Mouse (Mus musculus): Measurements from ENCODE around the gene Adam10.
A peak's percentile ranks its signal among the peaks of the same experiment; 100 is the strongest.

The Adam10 gene

DNA sequence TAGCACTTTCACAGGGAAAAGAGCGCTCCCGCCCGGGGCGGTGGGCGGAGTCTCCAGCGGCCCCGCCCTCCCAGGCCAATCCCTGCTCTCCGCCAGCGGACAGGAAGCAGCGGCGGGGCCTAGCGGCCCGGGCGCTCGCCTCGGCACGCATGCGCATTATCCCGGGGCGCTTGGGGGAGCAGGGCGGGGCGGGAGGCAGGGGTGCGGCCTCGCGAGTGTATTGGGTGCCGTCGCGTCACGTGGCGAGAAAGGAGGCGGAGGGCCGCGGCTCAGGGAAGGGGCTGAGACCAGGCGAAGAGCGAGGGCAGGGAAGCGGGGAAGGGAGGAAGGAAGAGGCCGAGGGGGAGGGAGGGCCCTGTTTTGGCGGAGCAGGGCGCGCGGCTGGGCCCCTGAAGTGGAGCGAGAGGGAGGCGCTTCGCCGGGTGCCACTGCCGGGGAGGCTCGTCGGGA is at the start of gene Adam10:
Gene Adam10 (plus strand): TSS at position 316 of the 450 bp plus-strand sequence.
- DNase-seq (ENCODE audit: low spot score in 2 of 2): peak; percentile 99

DNA sequence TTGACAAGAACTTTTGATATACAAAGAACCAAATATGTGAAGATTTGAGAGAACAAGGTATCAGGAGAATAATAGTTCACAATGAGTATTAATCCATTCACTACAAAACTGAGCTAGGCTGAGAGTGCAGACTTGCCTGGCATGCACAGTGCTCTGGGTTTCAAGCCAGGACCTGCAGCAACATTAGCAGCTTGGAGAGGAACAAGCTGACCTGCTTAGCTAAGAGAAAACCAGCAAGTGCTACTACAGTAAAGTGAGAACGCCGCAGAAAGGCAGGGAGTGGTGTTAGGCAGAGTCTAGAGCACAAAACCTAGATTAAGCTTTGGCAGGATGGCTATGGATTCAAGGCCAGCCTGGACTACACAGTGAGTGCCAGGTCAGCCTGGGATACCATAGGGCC is 49.1 kb upstream of the Adam10 start:
- no peak for DNase-seq (ENCODE audit: low spot score in 2 of 2)

DNA sequence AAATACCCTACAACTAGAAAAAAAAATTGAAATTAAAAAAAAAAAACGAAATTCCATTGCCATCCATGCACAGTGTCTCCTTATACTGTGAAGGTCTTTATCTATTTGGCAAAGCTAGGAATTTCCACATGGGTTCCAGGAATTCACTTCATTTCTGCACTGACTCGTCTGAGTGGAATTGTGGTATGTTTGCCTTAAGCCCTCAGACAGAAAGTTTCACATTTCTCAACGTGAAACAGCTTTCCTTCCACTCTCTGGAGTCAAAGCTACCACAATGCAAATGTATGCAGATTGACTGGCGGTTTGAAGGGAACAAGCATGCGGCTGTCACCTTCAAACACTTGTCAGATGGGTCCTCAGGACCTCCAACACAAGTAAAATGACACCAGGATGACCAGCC is 47.1 kb upstream of the Adam10 start:
- no peak for DNase-seq (ENCODE audit: low spot score in 2 of 2)

DNA sequence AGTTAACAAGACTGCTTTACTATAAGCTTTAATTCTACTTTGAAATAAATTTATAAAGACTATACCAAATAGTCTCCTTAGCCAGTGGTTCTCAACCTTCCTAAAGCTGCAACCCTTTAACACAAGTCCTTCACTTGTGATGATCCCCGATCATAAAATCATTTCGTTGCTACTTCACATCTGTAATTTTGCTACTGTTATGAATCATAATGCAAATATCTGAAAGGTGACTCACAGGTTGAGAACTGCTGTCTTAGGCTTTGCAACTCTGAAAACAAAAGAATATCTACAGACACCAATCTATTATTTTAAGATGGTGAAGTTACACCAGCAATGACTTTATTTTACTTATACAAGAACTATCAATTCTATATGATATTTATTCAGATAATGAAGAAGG is 42.0 kb upstream of the Adam10 start:
- DNase-seq (ENCODE audit: low spot score in 2 of 2): no peak

DNA sequence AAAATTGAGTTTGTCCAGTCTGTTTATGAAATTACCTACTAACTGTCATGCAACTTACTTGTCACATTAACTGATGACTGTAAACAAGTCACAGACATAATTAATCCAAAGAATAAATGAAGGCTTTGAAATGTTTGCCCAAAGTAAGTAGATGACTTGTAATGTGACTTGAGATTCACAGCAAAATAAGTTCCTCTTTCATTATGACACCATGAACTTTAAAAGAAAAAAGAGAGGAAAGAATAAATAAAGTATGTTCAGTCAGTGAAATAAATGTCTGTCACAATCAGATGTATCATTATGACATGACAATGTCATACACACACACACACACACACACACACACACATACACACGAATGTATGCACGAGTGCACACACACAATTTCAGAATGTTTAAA is 28.5 kb upstream of the Adam10 start:
- DNase-seq (ENCODE audit: low spot score in 2 of 2): no peak

DNA sequence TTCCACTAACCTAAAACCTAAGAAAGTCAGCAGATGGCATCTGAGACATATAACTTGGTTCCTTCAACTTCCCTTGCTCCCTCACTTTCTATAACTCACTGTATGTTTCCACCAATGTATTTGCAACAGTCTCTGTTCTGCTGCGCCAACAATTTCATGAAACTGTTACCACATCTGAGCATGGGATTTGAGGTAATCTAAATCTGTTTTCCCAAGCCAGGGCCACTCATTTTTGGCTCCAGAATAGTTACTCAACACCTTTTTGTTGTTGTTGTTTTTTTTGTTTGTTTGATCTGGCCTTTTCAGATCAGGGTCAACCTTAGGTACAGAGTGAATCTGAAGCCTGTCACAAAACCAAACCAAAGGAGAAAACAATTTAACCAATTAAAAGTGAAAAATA is 27.8 kb upstream of the Adam10 start:
- no peak for DNase-seq (ENCODE audit: low spot score in 2 of 2)

DNA sequence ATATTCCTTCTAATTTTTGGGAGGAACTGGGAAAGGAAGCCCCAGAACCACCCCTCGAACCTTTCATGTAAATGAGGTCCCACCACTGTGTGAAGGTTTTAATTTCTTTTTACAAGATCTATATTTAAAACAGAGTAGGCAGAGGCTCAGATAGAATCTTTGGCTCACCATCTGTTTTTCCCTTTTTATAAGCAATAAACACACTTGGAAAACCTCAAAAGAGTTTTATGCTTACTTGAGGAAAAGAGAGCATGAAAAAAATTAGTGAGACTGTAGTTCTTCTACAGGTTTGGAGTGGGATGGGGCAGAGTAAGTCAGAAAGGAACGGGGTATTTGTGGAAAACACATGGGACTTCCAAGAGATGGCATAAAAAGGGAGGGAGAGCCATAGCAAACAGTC is 26.6 kb upstream of the Adam10 start:
- no peak for DNase-seq (ENCODE audit: low spot score in 2 of 2)

DNA sequence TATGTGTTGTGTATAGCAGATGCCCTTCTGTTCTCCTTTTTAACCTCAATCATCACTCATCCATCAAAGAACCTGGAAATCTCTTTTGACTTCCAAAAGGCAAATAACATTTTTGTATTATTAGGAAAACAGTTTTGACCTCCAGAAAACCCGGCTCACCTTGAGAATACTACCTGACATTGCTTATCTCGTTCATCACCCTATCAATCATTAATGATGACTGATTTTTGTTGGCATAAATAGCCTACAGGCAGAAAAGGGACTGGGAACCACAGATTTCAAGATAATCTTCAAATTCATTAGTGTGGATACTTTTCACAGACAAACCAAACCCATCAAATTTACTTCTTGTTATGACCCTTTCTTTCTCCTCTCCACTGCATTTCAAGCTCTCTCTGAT is 24.9 kb upstream of the Adam10 start:
- no peak for DNase-seq (ENCODE audit: low spot score in 2 of 2)

DNA sequence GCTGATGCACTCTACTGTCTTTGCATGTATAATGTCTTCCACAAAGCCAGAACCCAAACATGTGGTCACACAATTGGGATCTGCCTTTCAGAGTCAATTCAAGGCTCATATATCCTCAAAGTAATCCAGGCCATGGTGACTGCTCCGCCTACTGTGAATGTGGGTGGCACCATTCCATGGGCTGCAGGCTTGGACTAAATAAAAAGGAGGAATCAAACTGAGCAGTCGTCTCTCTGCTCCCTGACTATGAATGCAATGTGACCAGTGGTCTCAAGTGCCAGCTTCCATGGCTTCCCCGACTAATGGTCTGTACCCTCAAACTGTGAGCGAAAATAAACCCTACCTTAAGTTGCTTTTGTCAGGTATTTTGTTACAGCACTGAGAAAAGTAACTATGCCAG is 24.3 kb upstream of the Adam10 start:
- no peak for DNase-seq (ENCODE audit: low spot score in 2 of 2)

DNA sequence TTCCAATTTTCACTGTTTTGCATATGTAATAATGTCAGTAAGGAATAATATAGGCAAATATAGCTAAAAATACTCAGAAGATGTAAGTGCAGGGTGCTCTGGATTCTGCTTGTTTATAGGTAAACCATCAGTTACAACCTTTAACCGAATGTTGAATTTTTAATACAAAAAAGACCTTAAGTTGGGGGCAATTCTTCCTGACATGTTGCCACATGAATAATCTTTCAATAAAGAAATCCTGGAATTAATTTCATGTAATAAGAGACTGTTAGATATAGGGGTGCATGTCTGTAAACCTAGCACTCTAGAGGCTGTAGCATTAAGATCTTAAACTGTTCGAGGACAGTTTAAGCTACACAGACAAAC is 23.1 kb upstream of the Adam10 start:
- no peak for DNase-seq (ENCODE audit: low spot score in 2 of 2)

DNA sequence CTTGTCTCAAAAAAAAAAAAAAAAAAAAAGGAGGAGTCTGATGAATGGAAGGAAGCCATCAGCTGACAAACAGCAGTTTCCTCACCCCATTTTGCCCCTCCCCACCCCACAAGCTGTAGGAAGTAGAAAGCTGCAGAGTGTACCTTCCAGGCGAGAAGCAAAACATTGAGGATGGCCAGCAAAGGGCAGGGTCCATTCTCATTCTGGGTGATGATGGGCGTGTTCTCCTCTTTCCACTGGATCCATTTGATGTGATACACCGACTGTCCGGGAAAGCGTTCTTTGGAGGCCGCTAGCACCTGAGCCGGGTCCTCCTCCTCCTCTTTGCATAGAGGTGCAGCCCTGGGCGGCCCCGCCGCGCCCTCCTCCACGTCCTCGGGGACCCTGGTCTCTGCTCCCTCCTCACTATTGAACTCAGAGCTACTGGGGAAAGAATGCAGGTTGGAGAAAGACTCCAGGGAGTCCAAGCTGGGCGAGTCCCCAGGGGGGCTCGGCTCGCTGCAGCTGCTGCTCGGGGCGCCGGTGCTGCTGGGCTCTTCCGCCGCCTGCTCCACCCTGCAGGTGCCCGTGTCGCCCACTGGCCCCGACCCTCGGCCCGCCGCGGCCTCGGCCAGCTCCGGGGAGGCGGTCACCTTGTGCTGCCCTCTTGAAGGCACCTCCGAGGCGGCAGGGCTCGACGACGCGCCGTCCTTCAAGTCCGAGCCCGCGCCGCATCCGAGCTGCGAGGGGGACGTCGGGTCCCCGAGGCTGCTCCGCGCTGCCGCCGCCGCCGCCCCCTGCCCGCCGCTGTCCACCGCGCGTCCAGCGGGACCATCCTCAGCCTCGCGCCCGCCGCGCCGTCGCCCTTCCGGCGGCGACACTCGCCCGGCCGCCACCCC is 22.4 kb upstream of the Adam10 start, which contains the start of gene Gm10642:
Gene Gm10642 (plus strand): TSS at position 122 of the 878 bp plus-strand sequence.
- DNase-seq (ENCODE audit: low spot score in 2 of 2): peak; percentile 64 to 68

DNA sequence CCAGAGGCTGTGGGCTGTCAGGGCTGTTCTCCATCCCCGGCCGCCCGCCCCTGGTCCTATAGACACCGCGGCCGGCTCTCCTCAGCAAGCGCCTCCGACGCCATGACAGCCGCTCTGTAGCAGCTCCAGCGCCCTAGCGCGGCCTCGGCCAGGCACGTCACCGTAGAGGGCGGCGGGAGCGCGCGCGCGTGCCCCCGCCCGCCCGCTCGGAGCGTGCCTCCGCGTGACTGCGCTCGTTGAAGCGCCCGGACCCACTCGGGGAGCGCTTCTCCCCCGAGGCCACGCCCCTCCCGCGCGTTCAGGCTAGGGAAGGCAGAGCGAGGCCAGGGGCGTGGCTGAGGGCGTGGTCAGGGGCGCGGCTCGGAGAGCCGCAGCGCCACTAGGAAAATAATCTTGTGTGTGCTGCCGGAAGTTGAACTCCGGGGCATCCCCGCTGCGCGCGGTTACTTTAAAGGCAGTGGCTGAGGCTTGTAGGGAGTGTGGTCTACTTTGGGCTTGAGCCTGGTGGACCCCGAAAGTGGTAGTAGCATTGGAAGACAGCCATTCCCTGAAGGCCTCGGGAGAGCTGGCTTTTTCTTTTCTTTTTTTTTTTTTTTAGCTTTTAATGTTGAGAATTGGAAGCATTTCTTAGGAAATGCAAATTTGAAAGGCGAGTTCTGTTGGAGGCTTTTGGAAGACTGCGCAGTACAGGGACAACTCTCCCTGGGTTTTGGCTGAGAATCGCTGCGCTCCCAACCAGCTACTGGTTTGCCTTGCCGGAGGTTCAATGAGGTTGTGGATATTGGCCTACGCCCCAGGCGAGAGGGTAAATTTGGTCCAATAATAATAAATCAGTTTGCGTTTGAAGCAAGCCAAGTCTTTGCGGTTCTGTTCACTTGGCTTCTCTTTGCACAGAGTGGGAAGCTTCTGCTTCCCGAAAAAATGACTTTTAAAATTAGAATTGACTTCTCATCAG is 21.5 kb upstream of the Adam10 start, which contains the start of gene Mindy2:
Gene Mindy2 (minus strand): TSS at position 162 of the 955 bp plus-strand sequence.
- peak; percentile 98 to 100 for DNase-seq (ENCODE audit: low spot score in 2 of 2)

DNA sequence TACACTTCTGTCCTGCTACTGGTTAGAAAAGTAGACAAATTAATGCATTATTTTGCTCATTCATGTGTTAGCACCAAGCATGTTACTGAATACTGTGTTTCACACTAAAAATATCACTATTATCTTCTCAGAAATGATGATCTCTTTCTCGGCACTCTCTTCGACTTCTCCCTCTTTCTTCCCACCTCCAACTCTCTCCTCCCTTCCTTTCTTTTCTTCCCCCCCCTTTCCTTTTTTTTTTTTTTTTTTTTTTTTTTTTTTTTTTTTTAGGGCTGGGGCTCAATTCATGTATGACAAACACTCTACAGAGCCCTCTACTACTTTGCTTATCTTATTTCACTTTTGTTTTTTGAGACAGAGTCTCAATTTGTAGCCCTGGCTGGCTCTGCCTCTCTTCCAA is 20.5 kb upstream of the Adam10 start:
- no peak for DNase-seq (ENCODE audit: low spot score in 2 of 2)

DNA sequence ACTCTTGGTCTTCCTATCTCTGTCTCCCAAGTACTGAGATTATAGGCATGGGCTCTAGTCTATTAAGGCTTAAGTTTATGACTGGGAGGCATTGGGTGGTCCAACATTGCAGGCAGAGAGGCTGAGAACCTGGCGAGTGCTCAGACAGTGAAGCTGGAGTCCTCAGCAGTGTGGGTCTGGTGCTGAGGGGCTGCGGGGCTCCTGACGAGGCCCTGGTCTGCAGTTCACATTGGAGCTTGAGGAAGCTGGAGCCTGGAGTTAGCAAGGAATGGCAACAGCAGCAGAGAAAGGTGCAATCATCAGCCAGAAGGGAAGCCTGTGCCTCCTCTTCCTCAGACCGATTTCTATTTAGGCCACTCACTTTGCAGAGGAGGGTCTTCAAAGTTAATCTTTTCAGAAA is 13.9 kb upstream of the Adam10 start:
- no peak for DNase-seq (ENCODE audit: low spot score in 2 of 2)

DNA sequence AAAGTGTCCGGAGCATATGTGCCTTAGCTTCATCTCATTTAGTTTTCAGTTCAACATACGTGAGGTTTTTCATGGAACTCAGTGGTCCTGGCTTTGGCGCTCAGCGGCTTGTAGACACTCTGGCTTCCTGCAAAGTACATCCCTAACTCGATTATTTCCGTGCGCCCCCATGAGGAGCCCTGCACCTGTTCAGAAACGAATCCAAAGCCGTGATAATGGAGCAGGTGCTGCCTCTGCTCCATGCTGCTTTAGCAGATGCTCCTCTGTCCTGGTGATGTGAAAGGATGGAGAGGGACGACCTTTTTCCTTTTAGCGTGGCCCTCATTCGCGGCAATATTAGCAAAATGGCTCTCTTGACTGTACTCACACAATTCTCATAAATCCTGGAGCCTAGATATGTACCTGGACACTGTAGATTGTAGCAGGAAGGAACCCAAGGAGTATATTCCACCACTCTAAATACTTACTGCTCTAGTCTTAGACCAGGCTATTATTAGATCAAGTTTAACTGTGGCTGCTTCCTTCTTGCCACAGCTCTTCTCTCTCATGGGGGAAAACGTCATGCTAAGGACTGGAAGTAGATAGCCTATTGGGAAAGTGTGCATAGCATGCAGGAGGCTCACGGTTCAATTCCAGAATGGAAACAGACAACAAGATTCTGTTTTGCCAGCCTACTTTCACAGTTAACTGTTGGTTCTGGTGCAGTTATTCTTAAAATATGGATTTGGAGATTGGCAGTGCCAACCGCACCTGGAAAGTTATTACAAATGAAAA is 13.2 kb upstream of the Adam10 start:
- no peak for DNase-seq (ENCODE audit: low spot score in 2 of 2)

DNA sequence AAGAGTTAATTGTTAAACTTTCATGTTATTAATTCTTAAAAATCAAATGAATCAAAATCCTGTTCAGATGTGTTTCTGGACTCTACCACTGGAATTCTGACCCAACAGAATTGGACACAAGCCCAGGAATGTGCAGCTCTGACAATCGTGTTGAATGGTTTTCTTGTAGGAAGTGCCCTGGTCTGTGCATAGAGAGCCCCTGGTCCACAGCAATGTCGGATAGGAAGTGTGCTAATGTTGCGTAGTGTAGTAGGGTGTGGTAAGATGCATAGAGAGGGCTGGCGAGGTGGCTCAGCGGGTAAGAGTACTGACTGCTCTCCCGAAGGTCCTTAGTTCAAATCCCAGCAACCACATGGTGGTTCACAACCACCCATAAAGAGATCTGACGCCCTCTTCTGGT is 12.0 kb upstream of the Adam10 start:
- no peak for DNase-seq (ENCODE audit: low spot score in 2 of 2)

DNA sequence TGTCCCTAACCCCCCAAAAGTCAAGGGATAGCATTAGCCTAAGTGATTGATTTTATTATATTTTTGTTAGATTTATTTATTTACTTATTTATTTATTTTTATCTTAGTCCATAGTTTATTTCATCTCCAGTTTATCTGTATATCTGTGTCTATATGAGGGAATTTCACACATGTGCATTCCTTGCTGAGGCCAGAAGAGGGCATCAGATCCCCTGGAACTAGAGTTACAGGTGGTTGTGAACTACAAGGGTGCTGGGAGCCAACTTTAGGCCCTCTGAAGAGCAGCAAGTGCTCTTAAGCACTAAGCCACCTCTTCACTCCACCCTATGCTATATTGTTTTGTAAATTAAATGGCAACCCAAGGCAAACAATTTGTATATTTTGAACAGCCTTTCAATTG is 10.7 kb upstream of the Adam10 start:
- no peak for DNase-seq (ENCODE audit: low spot score in 2 of 2)

DNA sequence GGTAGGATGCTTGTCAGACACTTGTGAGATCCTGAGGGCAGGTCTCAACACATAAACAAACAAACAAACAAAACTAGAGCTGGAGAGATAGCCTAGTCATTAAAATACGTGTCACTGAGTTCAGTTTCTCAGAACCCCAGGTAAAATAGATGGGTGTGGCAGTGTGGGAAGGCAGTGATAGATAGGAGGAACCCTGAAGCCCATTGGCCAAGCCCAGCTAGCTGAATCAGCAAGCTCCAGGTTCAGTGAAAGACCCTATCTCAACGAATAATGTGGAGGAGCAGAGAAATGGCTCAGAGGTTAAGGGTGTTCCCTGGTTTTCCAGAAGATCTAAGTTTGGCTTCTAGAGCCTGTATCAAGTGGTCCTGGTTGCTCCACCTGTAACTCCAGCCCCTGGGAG is 9.6 kb upstream of the Adam10 start:
- DNase-seq (ENCODE audit: low spot score in 2 of 2): no peak

DNA sequence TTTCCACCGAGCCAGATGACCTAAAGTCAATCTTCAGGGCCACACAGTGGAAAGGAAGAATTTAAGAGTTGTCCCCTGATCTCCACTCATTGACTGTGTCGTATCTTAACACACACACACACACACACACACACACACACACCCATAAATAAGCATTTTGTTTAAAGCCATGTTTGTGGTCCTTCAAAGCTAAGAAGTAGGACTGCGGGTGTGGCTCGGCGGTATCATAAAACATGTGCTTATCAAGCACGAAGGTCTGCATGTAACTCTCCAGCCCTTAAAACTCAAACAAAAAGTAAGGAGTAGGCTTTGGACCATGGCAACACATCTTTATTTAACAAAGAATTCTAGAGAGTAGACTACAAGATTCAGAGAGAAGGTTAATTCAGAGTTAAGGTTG is 8.4 kb upstream of the Adam10 start:
- no peak for DNase-seq (ENCODE audit: low spot score in 2 of 2)

DNA sequence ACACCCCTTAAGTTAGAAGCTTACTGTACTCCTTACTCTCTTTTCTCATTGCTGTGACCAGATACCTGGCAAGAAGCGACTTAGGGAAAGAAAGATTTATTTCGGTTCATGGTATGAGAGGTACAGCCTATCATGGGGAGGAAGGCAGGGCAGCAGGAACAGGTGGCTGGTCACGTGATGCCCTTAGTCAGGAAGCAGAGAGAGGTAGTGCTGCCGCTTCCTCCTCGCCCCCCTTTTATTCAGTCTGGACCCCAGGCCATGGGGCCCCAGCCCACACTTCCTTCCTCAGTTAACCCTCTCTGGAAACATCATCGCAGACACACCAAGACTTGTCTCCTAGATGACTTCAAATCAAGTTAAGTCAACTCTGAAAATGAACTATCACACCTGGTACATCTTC is 7.5 kb upstream of the Adam10 start:
- peak; percentile 62 to 63 for DNase-seq (ENCODE audit: low spot score in 2 of 2)

DNA sequence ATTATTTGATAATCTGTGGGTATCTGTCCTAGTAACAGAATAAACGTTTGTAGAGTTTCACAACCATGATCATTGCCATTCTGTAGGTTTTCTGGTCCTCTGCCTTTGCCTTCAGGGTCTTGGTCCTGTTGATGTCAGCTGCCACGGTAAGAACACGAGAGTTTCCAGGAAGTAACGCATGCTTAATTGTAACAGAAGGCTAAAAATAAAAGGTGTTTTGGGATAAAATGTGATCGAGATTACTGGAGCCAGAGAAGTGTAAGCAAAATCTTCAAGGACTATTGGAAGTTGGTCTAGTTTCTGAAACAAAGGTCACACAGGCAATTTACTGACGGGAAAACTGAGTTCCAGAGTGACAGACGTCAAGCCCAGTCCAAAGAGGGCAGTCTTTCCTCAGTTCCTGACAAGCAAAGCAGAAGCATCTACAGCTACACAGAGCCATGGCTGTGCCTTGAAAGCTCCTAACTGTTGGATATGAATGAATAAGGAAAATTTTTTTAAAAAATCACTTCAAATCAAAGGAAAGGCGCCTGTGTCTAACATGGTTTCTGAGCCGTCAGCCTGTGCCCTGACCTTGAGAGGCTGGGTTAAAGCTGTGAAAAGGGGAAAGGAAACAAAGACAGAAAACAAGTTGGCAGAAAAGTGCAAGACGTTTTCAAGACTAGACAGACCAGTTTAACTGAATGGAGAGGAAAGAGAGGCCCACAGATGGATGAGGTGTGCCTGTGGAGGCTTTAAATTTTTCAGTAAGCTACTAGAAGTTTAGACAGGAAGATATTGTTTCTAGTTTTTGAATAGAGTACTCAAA is 6.8 kb upstream of the Adam10 start:
- DNase-seq (ENCODE audit: low spot score in 2 of 2): peak in 1 of 2 experiments; percentile 29

Data from thymus, postnatal 10 days (tissue).